Mouse (Mus musculus): ENCODE measurements at regions not wholly inside any gene's neighbourhood (a gene's known extent, or its start where the extent isn't known, plus 50 kb on each side); places are given as distances from the start of the nearest gene placed in this dataset.

DNA sequence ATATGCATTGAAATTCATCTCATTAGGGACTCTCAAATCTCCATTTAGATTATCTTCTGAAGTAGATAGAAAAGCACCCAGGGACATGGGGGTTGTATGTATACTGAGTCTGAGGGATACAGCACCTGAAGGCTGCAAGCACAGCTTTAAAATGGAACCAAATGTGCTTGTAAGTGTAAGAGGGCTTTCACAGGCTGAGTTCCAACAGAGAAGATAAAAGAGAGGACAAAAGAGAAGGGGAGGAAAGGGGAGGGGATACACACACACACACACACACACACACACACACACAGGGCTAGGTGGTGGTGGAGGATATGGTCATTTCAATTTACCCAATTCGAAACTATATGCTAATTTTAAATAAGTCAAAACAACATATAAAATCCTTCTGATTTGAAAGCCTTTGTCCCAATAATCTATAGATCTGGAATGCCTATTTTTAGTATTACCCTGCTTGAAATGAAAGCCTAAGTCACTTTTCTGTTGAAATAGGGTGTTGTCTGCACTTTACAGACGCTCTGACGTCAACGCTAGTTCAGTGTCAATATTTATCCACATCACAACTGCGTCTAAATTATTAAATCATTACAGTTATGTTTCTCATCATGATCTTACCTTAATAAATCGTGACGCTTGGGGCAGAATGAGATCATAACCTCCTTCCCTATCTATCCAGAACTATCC, 263.8 kb upstream of the Myo3a start:
- TF ChIP-seq CTCF (IDR thresholded peaks at IDR 0.05; ENCODE audit: low read depth) (no peak), EP300 (optimal IDR thresholded peaks at IDR 0.05) (no peak)

Data from stomach, postnatal 0 days (tissue).